8 mouse cellular contexts compared by ENCODE assay signal in genomic region chr2:28755451-28755850, GRCm38 (mm10). TPM values are rescaled to one million over a fixed set of nuclear protein-coding genes. Genes with fewer than 3 reads are reported as not detected.
DNase-seq lines count a peak whose midpoint lies in the region; ATAC-seq lines count a peak whose summit lies in the region.

No protein-coding gene starts in this region.

- WGBS in hindbrain, embryonic 10.5 days: 3% methylated on average over 7 of the region's 7 CpGs
- WGBS in hindbrain, embryonic 16.5 days: 2% methylated on average over 7 of the region's 7 CpGs
- 4% methylated on average over 7 of the region's 7 CpGs for WGBS in forebrain, embryonic 14.5 days
- WGBS in hindbrain, embryonic 13.5 days: 6% methylated on average over 7 of the region's 7 CpGs
- 4% methylated on average over 7 of the region's 7 CpGs for WGBS in midbrain, embryonic 16.5 days

- H3K9ac ChIP-seq in hindbrain, embryonic 16.5 days (ENCODE audit: low read depth, low read length): no peak overlapping the region; the same call in 1 of the 2 replicates
- no peak overlapping the region for H3K9ac ChIP-seq in forebrain, embryonic 14.5 days (ENCODE audit: low read length)
- H3K9ac ChIP-seq in hindbrain, embryonic 13.5 days: peak overlapping the region; percentile 9; the same call in 1 of the 2 replicates
- H3K9ac ChIP-seq in midbrain, embryonic 16.5 days (ENCODE audit: low read depth, low read length): no peak overlapping the region

- intact Hi-C loops in left cerebral cortex, postnatal 10 days (cut with DNase I): loop anchor here (5.0 kb wide), 3 partner anchors 52 to 222 kb away; no protein-coding TSS in a partner anchor

- no peaks in the 10 kb centered on the region for H3K9me3 ChIP-seq in hindbrain, embryonic 10.5 days
- H3K9me3 ChIP-seq in hindbrain, embryonic 16.5 days (ENCODE audit: control insufficient read depth, low read length): no peaks in the 10 kb centered on the region
- H3K9me3 ChIP-seq in forebrain, embryonic 14.5 days (replicated peaks; ENCODE audit: control insufficient read depth, low read length): no peaks in the 10 kb centered on the region
- H3K9me3 ChIP-seq in hindbrain, embryonic 13.5 days: no peaks in the 10 kb centered on the region
- H3K9me3 ChIP-seq in midbrain, embryonic 16.5 days (replicated peaks; ENCODE audit: control insufficient read depth, low read length, poor library complexity, severe bottlenecking): no peaks in the 10 kb centered on the region

- no peak overlapping the region for H3K4me3 ChIP-seq in hindbrain, embryonic 10.5 days
- H3K4me3 ChIP-seq in hindbrain, embryonic 16.5 days (ENCODE audit: low read length): no peak overlapping the region
- H3K4me3 ChIP-seq in forebrain, embryonic 14.5 days (ENCODE audit: low read depth, low read length): no peak overlapping the region
- no peak overlapping the region for H3K4me3 ChIP-seq in hindbrain, embryonic 13.5 days
- H3K4me3 ChIP-seq in midbrain, embryonic 16.5 days (ENCODE audit: low read depth, low read length): no peak overlapping the region

- no peak overlapping the region for H3K4me2 ChIP-seq in hindbrain, embryonic 16.5 days (ENCODE audit: low read length)
- no peak overlapping the region for H3K4me2 ChIP-seq in forebrain, embryonic 14.5 days (ENCODE audit: low read length)
- H3K4me2 ChIP-seq in hindbrain, embryonic 13.5 days: no peak overlapping the region
- H3K4me2 ChIP-seq in midbrain, embryonic 16.5 days (ENCODE audit: low read length): no peak overlapping the region

- peak; percentile 84 for DNase-seq in hindbrain, embryonic 10.5 days (ENCODE audit: low spot score)
- DNase-seq in c-Kit-positive CD71-negative TER-119-negative erythroid progenitor cells, embryonic 14.5 days (ENCODE audit: low read depth): peak; percentile 83
- DNase-seq in forebrain, embryonic 14.5 days (ENCODE audit: low spot score): peak; percentile 90
- peak; percentile 79 to 80 for DNase-seq in left cerebral cortex, postnatal 10 days (ENCODE audit: extremely low spot score in 1 of 2, low spot score in 2 of 2)
- peak; percentile 55 to 73 for DNase-seq in spleen, postnatal 14 days (ENCODE audit: low spot score in 2 of 2)

- H3K36me3 ChIP-seq in hindbrain, embryonic 10.5 days: no peaks in the 10 kb centered on the region
- H3K36me3 ChIP-seq in hindbrain, embryonic 16.5 days (ENCODE audit: control insufficient read depth, insufficient read depth, low read length): no peaks in the 10 kb centered on the region
- no peaks in the 10 kb centered on the region for H3K36me3 ChIP-seq in forebrain, embryonic 14.5 days (ENCODE audit: control insufficient read depth, insufficient read depth, low read length)
- no peaks in the 10 kb centered on the region for H3K36me3 ChIP-seq in hindbrain, embryonic 13.5 days
- no peaks in the 10 kb centered on the region for H3K36me3 ChIP-seq in midbrain, embryonic 16.5 days (ENCODE audit: control insufficient read depth, insufficient read depth, low read length)

- H3K27me3 ChIP-seq in hindbrain, embryonic 10.5 days (ENCODE audit: insufficient read depth, poor library complexity, severe bottlenecking): peaks cover 84% of the 10 kb centered on the region
- H3K27me3 ChIP-seq in hindbrain, embryonic 16.5 days (replicated peaks; ENCODE audit: control insufficient read depth, insufficient read depth, low read length): peaks cover 8% of the 10 kb centered on the region
- peaks cover 58% of the 10 kb centered on the region for H3K27me3 ChIP-seq in forebrain, embryonic 14.5 days (replicated peaks; ENCODE audit: control insufficient read depth, insufficient read depth, low read length)
- peaks cover 69% of the 10 kb centered on the region for H3K27me3 ChIP-seq in hindbrain, embryonic 13.5 days
- peaks cover 8% of the 10 kb centered on the region for H3K27me3 ChIP-seq in midbrain, embryonic 16.5 days (ENCODE audit: control insufficient read depth, insufficient read depth, low read depth, low read length)

- no peak for ATAC-seq in hindbrain, embryonic 16.5 days
- peak; percentile 47; the same call in 1 of the 2 replicates for ATAC-seq in forebrain, embryonic 14.5 days
- no peak for ATAC-seq in hindbrain, embryonic 13.5 days (ENCODE audit: low FRiP score)
- ATAC-seq in midbrain, embryonic 16.5 days: no peak

- no peak overlapping the region for H3K27ac ChIP-seq in hindbrain, embryonic 10.5 days
- H3K27ac ChIP-seq in hindbrain, embryonic 16.5 days (ENCODE audit: low read depth, low read length): no peak overlapping the region
- no peak overlapping the region for H3K27ac ChIP-seq in forebrain, embryonic 14.5 days (ENCODE audit: low read depth, low read length)
- H3K27ac ChIP-seq in hindbrain, embryonic 13.5 days: no peak overlapping the region
- peak overlapping the region; percentile 29; the same call in 1 of the 2 replicates for H3K27ac ChIP-seq in midbrain, embryonic 16.5 days (ENCODE audit: low read length)

- H3K4me1 ChIP-seq in hindbrain, embryonic 10.5 days (replicated peaks): peaks cover 32% of the 10 kb centered on the region
- peaks cover 25% of the 10 kb centered on the region for H3K4me1 ChIP-seq in hindbrain, embryonic 16.5 days (ENCODE audit: control insufficient read depth, insufficient read depth, low read depth, low read length)
- peaks cover 10% of the 10 kb centered on the region for H3K4me1 ChIP-seq in forebrain, embryonic 14.5 days (ENCODE audit: control insufficient read depth, insufficient read depth, low read length)
- H3K4me1 ChIP-seq in hindbrain, embryonic 13.5 days (replicated peaks): peaks cover 39% of the 10 kb centered on the region
- peaks cover 30% of the 10 kb centered on the region for H3K4me1 ChIP-seq in midbrain, embryonic 16.5 days (ENCODE audit: control insufficient read depth, insufficient read depth, low read length)

RNA-seq across cellular contexts. Expression of gene Ak8, which starts 55.5 kb away (rescaled TPM):
- polyA plus RNA-seq in hindbrain, embryonic 10.5 days (2016; fragmentation: Nextera tagmentation; extraction: Ambion mirVana): 0.73 and 1.7 TPM in 2 replicates
- 2.9 and 3.3 TPM in 2 replicates for polyA plus RNA-seq in hindbrain, embryonic 16.5 days (2015; fragmentation: Nextera tagmentation; extraction: Ambion mirVana)
- polyA plus RNA-seq in forebrain, embryonic 14.5 days (2014; fragmentation: Nextera tagmentation; extraction: Ambion mirVana): 2.0 and 2.2 TPM in 2 replicates
- 1.9 and 2.3 TPM in 2 replicates for polyA plus RNA-seq in hindbrain, embryonic 13.5 days (2015; fragmentation: Nextera tagmentation; extraction: Ambion mirVana)
- 1 to 10 TPM; 1.2 to 2.0 TPM for total RNA-seq in left cerebral cortex, postnatal 10 days (2021)
- polyA plus RNA-seq in midbrain, embryonic 16.5 days (2015; fragmentation: Nextera tagmentation; extraction: Ambion mirVana): 3.4 and 4.5 TPM in 2 replicates

RNA-seq across cellular contexts. Expression of gene Spaca9, which starts 55.9 kb away (rescaled TPM):
- polyA plus RNA-seq in hindbrain, embryonic 10.5 days (2016; fragmentation: Nextera tagmentation; extraction: Ambion mirVana): 4.4 TPM in 2 replicates
- polyA plus RNA-seq in hindbrain, embryonic 16.5 days (2015; fragmentation: Nextera tagmentation; extraction: Ambion mirVana): 3.2 and 3.4 TPM in 2 replicates
- polyA plus RNA-seq in forebrain, embryonic 14.5 days (2014; fragmentation: Nextera tagmentation; extraction: Ambion mirVana): 1.8 and 2.8 TPM in 2 replicates
- polyA plus RNA-seq in hindbrain, embryonic 13.5 days (2015; fragmentation: Nextera tagmentation; extraction: Ambion mirVana): 3.8 and 4.0 TPM in 2 replicates
- under 1 TPM in 1 of 2 experiments, not detected in 1; 0.60 TPM for total RNA-seq in left cerebral cortex, postnatal 10 days (2021)
- polyA plus RNA-seq in midbrain, embryonic 16.5 days (2015; fragmentation: Nextera tagmentation; extraction: Ambion mirVana): 1.8 and 2.8 TPM in 2 replicates
